Mouse (Mus musculus) erythroid progenitor cell, adult 5-6 weeks (primary cell): ENCODE results near the gene 5730409E04Rik. TPM values are rescaled to one million over a fixed set of nuclear protein-coding genes. Genes with fewer than 3 reads are reported as not detected.

ENCODE experiments used
- ATAC-seq: replicated peaks from 2 replicates; pipeline ENCODE4 v1.8.0; 2016; ENCODE audit warnings: moderate number of reproducible peaks, mild to moderate bottlenecking, moderate TSS enrichment, inconsistent platforms; ENCODE audit not compliant: poor library complexity, low FRiP score, severe bottlenecking
- total RNA-seq, 2 experiments: library from RNA; stranded (forward) in 1 of 2; stranded (reverse) in 1 of 2; fragments of 150-400 nt in 1 of 2; fragments of 186-747, 209-891 nt in 1 of 2; gene quantifications; 2 replicates each; pipeline versions ENCODE4 v1.2.3 to v1.2.4; 2015 to 2017; ENCODE audit warnings: low replicate concordance in 2 of 2

The 5730409E04Rik gene
- total RNA-seq, 2 experiments from 2014 or later: not detected

- no peak for ATAC-seq
Observed at GRCm38 (mm10) chr4:126632668-126633067, 23.1 kb downstream of the 5730409E04Rik start.

GRCm38 (mm10) chr4:126636330-126636729 is 26.7 kb downstream of the 5730409E04Rik start:
- no peak for ATAC-seq

- ATAC-seq: no peak
Observed at GRCm38 (mm10) chr4:126637446-126637845, 27.8 kb downstream of the 5730409E04Rik start.

- no peak for ATAC-seq
Observed at GRCm38 (mm10) chr4:126639339-126639738, 29.7 kb downstream of the 5730409E04Rik start.

GRCm38 (mm10) chr4:126641901-126642300 is 32.3 kb downstream of the 5730409E04Rik start:
- ATAC-seq: no peak

GRCm38 (mm10) chr4:126643815-126644214 is 34.2 kb downstream of the 5730409E04Rik start:
- ATAC-seq: no peak

- ATAC-seq: no peak
Observed at GRCm38 (mm10) chr4:126644333-126644963, 34.8 kb downstream of the 5730409E04Rik start.

GRCm38 (mm10) chr4:126647996-126648910 is 38.6 kb downstream of the 5730409E04Rik start:
- ATAC-seq: no peak

GRCm38 (mm10) chr4:126653148-126653547 is 43.5 kb downstream of the 5730409E04Rik start:
- no peak for ATAC-seq

GRCm38 (mm10) chr4:126655356-126655755 is 45.7 kb downstream of the 5730409E04Rik start:
- ATAC-seq: no peak

- ATAC-seq: no peak
Observed at GRCm38 (mm10) chr4:126661249-126661648, 51.6 kb downstream of the 5730409E04Rik start.

Other genes starting within 250 kb of the 5730409E04Rik start
- gene Ago3, start 180.3 kb upstream of the 5730409E04Rik start, total RNA-seq (2015; ENCODE audit: low replicate concordance): 3.4 and 13.7 TPM in 2 replicates
- gene Ago3, start 180.3 kb upstream of the 5730409E04Rik start, total RNA-seq (2017; ENCODE audit: low replicate concordance): 2.3 and 5.0 TPM in 2 replicates
- gene Ago1, start 141.2 kb upstream of the 5730409E04Rik start, total RNA-seq (2015; ENCODE audit: low replicate concordance): 4.2 and 4.3 TPM in 2 replicates
- 1.8 and 3.6 TPM in 2 replicates for gene Ago1, start 141.2 kb upstream of the 5730409E04Rik start, total RNA-seq (2017; ENCODE audit: low replicate concordance)
- gene Ago4, start 76.3 kb upstream of the 5730409E04Rik start, total RNA-seq (2015; ENCODE audit: low replicate concordance): 0.84 TPM in 1 of 2 replicates, not detected in the other
- gene Ago4, start 76.3 kb upstream of the 5730409E04Rik start, total RNA-seq (2017; ENCODE audit: low replicate concordance): 0.45 and 0.90 TPM in 2 replicates
- gene Clspn, start 52.9 kb upstream of the 5730409E04Rik start, total RNA-seq (2015; ENCODE audit: low replicate concordance): 76.3 and 172 TPM in 2 replicates
- gene Clspn, start 52.9 kb upstream of the 5730409E04Rik start, total RNA-seq (2017; ENCODE audit: low replicate concordance): 304 and 354 TPM in 2 replicates
- gene Psmb2, start 67.8 kb downstream of the 5730409E04Rik start, total RNA-seq (2015; ENCODE audit: low replicate concordance): 78.2 and 88.0 TPM in 2 replicates
- 11.7 and 47.1 TPM in 2 replicates for gene Psmb2, start 67.8 kb downstream of the 5730409E04Rik start, total RNA-seq (2017; ENCODE audit: low replicate concordance)
- gene Tfap2e, start 126.4 kb downstream of the 5730409E04Rik start, total RNA-seq (2015; ENCODE audit: low replicate concordance): not detected in 2 replicates
- gene Tfap2e, start 126.4 kb downstream of the 5730409E04Rik start, total RNA-seq (2017; ENCODE audit: low replicate concordance): not detected in 2 replicates
- 1.1 and 1.3 TPM in 2 replicates for gene Ncdn, start 143.6 kb downstream of the 5730409E04Rik start, total RNA-seq (2015; ENCODE audit: low replicate concordance)
- gene Ncdn, start 143.6 kb downstream of the 5730409E04Rik start, total RNA-seq (2017; ENCODE audit: low replicate concordance): 1.0 and 3.0 TPM in 2 replicates
- 11.3 and 24.5 TPM in 2 replicates for gene AU040320, start 143.7 kb downstream of the 5730409E04Rik start, total RNA-seq (2015; ENCODE audit: low replicate concordance)
- 3.8 and 8.0 TPM in 2 replicates for gene AU040320, start 143.7 kb downstream of the 5730409E04Rik start, total RNA-seq (2017; ENCODE audit: low replicate concordance)